Mouse (Mus musculus) lung, postnatal 10 days (tissue): Measurements from ENCODE around the gene Pdia6.
A peak's percentile ranks its signal among the peaks of the same experiment; 100 is the strongest.

ENCODE experiments used
- DNase-seq: peaks from one replicate; pipeline ENCODE4 v3.0.0; 2021

Pdia6 gene

GRCm38 (mm10) chr12:17266673-17266990, 287 bp downstream of the Pdia6 start:
- DNase-seq, result no peak

- no peak for DNase-seq
Measured at GRCm38 (mm10) chr12:17267316-17267715, 971 bp downstream of the Pdia6 start.

GRCm38 (mm10) chr12:17271272-17271671, 4.9 kb downstream of the Pdia6 start:
- peak; percentile 50 for DNase-seq

- DNase-seq, result no peak
Measured at GRCm38 (mm10) chr12:17273841-17274240, 7.5 kb downstream of the Pdia6 start.

- no peak for DNase-seq
Measured at GRCm38 (mm10) chr12:17288496-17288895, 22.2 kb downstream of the Pdia6 start.

GRCm38 (mm10) chr12:17289060-17289459, 22.7 kb downstream of the Pdia6 start:
- DNase-seq, result peak; percentile 27

- peak; percentile 63 for DNase-seq
Measured at GRCm38 (mm10) chr12:17289913-17290312, 23.6 kb downstream of the Pdia6 start.

- DNase-seq, result peak; percentile 64
Measured at GRCm38 (mm10) chr12:17290569-17290968, 24.2 kb downstream of the Pdia6 start.

GRCm38 (mm10) chr12:17296899-17297298, 30.6 kb downstream of the Pdia6 start:
- no peak for DNase-seq

- no peak for DNase-seq
Measured at GRCm38 (mm10) chr12:17299902-17300301, 33.6 kb downstream of the Pdia6 start.

- no peak for DNase-seq
Measured at GRCm38 (mm10) chr12:17305445-17305844, 39.1 kb downstream of the Pdia6 start.

- no peak for DNase-seq
Measured at GRCm38 (mm10) chr12:17308246-17308645, 41.9 kb downstream of the Pdia6 start.

- no peak for DNase-seq
Measured at GRCm38 (mm10) chr12:17310852-17311839, 44.8 kb downstream of the Pdia6 start.

GRCm38 (mm10) chr12:17316096-17316495, 49.8 kb downstream of the Pdia6 start:
- DNase-seq, result peak; percentile 68

- no peak for DNase-seq
Measured at GRCm38 (mm10) chr12:17317970-17318369, 51.6 kb downstream of the Pdia6 start.

- DNase-seq, result peak; percentile 28
Measured at GRCm38 (mm10) chr12:17318453-17318852, 52.1 kb downstream of the Pdia6 start.

GRCm38 (mm10) chr12:17324549-17325470, 58.5 kb downstream of the Pdia6 start:
- peak; percentile 61 for DNase-seq

- DNase-seq, result no peak
Measured at GRCm38 (mm10) chr12:17329259-17329658, 62.9 kb downstream of the Pdia6 start, which contains the start of gene Atp6v1c2. TSS of gene Atp6v1c2 (minus strand) at chr12:17329359.

- DNase-seq, result no peak
Measured at GRCm38 (mm10) chr12:17333459-17333858, 67.1 kb downstream of the Pdia6 start.
